Mouse (Mus musculus) layer of hippocampus, adult 8-10 months (tissue): Measurements from ENCODE around the gene Slc35f1. TPM values are rescaled to one million over a fixed set of nuclear protein-coding genes. Genes with fewer than 3 reads are reported as not detected.
"Not testable (repeated sequence)": the region's sequence is repeated elsewhere in the genome, so short reads cannot be mapped to it uniquely, and the experiment has no call there.

Experiments
- DNase-seq, 2 experiments: peaks; one replicate each; pipeline ENCODE4 v3.0.0; 2022; ENCODE audit warnings: low spot score in 2 of 2
- total RNA-seq, 4 experiments: library from RNA; stranded (reverse); gene quantifications; 2 replicates each; pipeline ENCODE4 v1.2.4; 2022

The Slc35f1 gene
- total RNA-seq, 4 experiments from 2014 or later, result 31.8 to 38.6 (median 35.0) TPM

DNA sequence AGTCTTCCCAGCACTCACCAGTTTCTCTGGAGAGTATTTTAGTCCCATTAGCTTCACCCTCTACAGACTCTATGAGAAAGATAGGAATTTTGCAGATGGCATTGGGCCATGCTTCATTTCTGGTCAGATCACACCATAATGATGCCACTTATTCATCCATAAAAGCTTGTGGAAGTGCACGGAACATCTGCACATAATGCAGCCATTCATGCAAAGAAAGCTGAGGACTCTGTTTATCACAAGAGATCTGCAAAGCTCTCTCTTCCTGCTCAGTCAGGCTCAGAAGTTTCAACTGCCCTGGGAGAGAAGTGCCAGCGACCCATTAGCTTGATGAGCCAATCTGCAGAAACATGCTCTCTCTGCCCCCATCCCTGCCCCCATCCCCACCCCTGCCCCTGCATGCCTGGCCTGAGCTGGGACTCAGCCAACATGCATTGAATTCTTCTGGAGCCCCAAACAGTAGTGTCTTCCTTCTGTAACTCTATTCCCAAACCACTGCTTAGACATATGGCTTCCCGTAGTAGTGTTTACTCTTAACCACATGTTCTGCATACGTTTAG lies 89.7 kb downstream of the Slc35f1 start:
- peak; percentile 15 to 32 for DNase-seq

DNA sequence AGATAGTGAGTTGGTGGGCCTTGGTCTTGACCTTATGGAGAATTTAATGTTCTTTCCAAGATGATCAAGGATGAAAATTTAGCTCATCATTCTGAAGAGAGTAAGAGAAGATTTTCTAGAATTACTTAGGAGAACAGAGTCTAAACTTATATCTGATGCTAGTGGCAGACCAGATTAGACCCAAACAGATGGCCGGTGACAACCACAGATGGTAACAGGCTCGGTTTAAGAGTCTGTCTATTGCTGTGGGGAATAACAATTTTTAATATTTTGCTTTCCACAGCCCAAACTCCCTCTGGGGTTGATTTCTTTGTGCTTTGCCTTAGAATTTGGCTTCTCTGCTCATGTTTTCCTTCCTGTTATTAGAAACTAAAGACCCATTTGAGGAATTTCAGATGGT lies 96.7 kb downstream of the Slc35f1 start:
- peak; percentile 62 to 80 for DNase-seq

DNA sequence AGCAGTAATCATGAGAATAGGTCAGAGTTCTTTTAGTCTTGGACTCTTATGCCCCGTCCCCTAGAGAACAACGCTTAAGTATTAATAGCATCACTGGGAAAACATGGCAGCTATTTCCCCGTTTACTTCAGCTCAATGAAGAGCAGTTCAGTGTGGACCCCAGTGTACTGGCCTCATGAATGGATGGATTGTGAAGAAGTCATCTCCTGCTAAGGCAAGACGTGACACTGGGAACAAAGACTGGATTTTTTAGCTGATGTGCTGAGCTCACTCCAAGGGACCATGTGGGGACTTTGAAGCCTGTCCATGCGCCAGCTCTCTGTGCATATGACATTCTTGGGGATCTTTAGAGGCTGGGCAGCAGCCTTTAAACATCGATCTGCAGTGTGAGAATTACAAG lies 101.2 kb downstream of the Slc35f1 start:
- peak; percentile 17 to 25 for DNase-seq

DNA sequence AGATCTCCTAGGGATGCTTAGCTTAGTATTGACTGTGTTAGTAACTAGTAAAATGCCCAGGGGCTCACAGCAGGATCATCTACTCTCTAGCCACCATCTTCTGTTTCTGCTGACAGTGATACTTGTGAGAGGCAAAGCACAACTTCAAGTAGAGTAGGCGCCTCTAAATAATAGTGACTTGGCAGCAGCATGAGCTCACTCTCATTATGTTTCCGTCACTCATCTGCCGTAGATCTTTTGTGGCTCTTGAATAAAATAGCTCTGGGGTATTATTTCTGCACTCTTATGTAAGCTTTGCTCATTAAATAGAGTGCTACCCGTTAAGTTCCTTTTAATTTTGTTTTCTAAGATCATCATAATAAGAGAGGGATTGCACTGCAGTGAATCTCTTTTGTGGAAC lies 107.1 kb downstream of the Slc35f1 start:
- no peak for DNase-seq

DNA sequence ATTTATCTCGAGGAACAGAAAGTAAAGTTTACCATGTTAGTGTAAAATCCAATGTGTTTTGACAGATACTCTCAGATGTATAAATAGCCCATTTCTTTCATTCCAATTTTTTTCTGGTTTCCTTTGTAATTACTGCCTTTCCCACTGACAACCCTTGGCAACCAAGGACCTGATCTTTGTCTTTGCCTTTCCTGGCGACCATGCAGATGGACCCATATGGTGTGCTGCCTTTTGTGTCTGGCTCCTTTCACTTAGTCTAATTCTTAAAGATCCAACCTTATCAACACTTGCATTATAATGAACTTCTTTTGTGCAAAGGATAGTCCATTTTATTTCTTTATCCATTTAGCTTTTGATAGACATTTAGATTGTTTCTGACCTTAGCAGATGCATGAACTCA lies 117.5 kb downstream of the Slc35f1 start:
- no peak for DNase-seq

DNA sequence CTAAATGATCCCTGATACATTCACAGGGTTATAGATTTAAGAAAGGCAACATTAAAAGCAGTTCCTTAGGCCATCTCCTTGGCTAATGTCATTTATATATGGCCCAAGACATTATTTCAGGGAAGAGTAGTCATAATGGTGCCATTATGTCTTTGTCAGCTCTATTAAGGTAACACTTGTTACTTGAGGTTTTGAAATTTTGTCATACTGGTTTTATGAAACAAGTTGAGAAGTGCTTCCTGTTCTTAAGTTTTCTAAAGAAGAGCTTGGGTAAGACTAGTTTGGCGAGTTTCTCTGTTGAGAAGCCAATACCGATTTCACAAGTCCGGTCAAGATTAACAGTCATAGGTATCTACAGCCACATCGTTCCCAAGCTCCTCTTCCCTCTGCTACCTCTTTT lies 122.5 kb downstream of the Slc35f1 start:
- no peak for DNase-seq

DNA sequence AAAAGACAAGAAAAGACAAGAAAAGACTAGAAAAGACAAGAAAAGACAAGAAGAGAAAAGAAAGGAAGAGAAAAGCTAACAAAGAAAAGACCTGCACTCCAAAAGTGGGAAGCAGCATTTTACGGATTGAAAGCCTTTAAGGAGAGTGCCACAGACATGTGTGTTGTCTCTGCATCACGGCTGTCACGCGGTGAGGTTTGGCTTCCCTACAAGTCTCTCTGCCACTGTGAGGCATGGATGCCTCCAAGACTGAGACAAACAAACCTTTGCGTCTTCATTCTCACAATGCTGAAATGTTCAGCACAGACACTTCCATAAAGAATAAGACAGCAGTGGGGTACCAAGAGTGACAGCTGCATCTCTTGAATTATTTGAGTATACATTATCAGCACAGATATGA lies 124.0 kb downstream of the Slc35f1 start:
- DNase-seq, result no peak

DNA sequence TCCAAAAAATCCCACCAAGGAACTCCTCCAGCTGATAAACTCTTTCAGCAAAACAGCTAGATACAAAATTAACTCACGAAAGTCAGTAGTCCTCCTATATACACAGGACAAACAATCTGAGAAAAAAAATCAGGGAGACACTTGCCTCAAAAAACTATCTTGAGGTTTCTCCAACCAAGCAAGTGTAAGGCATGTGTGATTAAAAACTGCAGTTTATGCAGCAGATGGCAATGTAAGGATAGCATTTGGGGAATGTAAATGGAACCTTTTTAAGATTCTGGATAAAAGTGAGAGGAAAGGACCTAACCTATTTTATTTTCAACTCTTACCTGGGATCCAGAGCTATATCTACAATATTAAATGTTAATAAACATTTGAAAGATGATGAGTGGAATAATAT lies 129.3 kb downstream of the Slc35f1 start:
- DNase-seq, result no peak

DNA sequence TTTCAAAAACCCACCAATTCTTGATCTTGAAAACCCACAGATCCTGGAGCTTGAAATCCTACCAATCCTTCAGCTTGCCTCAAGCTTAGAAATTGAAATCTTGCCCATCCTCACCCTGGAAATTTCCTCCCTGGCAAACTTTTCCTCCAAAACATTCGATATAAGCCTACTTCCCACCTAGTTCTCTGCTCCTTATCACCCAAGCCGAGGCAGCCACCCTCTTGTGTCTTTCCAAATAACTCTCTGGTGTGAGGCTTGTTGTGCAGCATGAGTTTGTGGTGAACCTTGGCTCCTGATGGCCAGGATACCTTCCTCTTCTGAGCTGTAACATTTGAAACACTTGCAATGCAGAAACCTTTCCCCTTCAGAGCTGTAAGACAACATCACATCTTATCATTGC lies 132.6 kb downstream of the Slc35f1 start:
- no peak for DNase-seq

DNA sequence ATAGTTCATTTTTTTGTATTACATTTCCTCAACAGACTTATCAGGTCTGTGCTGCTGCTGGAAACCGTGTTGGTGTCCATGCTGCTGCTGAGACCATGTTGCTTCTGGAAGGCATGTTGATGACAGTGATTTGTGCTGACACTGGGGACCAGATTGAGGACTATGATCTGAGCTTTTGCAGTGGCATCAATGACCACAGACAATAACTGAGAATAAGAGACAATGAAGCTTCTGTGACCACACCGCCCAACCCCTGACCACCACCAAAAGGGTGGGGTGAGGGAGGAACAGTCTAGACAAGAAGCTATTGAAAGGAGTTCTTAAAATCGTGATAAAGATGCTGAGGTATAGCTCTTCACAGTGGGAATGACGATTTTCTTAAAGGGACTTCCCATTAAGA lies 135.4 kb downstream of the Slc35f1 start:
- DNase-seq, result no peak

DNA sequence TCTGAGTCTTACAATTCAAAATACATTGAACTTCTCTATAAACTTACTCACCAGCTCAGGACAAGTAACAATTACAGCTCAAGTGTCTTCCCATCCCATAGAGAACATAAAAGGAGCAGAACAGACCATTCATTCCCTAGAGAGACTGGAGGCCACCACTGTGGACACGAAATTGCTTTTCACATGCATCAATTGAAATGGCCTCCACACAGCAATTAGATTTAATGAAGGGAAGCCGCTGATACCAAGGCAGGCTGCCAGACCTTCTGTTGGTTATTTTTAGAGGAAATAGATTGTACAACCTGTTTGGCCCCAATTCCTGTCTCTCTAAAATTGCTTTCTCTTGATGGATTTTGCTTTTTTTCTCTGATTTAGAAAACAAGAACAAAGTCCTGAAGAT lies 150.5 kb downstream of the Slc35f1 start:
- DNase-seq, result peak in 1 of 2 experiments; percentile 21

DNA sequence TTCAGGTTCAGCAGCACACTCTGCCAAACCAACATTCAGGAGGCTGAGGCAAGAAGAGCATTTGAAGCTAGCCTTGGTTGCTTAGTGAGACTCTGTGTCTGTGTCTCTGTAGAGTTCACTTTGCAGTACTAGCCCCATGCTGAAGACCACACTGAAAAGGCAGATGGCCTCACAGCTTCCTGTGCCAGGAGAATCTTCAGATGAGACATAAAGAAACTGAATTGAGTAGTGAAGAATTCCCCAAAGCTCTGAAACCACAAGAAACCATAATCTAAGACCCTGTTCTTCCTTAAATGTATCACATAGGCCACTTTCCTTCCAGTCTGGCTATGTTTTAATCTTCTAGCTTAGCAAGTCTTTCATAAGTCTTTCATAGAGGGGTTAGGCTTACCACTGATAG lies 161.7 kb downstream of the Slc35f1 start:
- DNase-seq, result no peak

DNA sequence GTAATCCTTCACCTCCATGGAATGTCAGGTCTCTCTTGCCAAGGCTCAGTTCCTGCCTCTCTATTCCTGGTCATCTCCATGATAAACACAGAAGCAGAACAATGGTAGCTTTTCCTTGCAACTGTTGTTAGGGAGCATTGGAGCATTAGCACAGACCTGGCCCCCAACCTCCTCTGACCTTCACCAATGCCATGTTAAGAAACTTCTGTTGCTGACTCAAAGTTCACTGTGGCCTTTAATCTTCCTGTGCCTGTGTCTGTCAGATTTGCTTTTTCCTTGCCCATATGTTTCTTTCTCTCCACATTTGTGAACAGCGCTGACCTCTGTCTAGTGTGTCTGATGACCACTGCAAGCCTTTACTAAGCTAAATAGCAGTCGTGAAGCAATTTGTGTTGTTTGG lies 170.5 kb downstream of the Slc35f1 start:
- DNase-seq, result no peak

DNA sequence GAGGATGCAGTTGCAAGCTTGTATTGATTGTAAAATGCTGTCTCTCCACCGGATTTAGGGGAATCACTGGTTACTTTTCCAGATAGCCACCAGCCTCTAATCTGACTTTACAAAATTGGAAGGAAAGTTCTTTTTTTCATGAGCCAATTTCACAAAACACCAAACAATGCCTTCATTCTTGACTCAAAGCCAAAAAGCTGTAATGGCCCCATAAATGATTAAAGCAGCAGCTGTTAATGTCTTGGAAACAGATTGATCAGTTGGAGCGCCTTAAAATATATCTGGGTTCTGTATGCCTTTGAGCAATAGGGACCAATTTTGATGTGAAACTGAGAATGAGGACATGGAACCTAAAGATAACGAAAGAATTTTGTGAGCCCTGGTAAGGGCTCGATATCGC lies 174.6 kb downstream of the Slc35f1 start:
- DNase-seq, result peak in 1 of 2 experiments; percentile 15

DNA sequence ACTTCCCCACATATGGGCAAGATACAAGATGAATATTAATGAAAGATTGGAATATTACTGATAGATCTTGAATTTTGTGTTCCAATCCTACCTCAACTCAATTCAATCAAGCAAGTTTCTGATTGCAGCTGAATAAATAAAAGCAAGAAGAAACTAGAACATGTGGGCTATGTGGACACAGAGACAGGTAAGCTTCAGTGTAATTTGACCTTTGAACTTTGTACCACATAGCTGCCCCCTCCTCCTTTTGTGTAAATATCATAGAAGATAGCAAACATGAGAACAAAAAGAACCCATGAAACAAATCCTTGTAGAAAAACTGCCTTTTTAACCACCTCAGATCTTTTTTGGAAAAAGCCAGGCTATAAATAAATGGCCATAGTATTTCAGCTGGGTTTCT lies 180.8 kb downstream of the Slc35f1 start:
- no peak for DNase-seq

DNA sequence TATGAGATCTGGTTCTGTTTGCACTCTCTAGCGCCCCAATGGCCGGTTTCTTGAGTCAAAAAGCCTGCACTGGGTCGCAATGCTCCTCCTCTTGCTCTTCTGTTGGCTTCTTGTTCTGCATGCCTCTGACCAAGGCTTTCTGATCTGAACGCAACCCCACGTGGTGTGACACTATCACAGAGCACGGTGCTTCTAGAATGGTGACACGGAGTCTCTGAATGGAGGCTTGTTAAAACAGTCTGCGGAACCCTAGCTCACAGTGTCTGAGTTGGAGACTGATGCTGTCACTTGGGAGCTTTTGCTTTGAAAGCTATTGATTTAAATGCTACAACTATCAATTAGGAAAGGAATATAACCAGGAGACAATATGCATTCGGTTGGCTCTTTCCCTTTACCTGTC lies 183.8 kb downstream of the Slc35f1 start:
- DNase-seq, result no peak

DNA sequence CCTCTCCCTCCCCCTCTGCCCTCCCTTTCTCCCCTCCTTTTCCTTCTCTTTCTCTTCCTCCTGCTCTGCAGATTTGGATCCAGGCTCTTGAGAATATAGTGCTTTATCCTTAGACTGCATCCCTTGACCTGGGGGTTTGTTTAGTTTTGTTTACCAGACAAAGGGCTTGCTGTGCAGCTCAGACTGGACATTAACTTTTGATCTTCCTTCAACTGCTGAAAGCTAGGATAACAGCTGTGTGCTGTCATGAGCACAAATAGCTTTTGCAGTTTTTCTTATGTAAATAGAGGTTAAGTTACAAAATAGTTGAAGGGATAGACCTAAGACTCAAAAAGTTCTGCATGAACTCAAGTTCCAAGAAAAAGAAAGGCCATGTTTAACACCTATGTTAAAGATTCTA lies 184.4 kb downstream of the Slc35f1 start:
- no peak for DNase-seq

DNA sequence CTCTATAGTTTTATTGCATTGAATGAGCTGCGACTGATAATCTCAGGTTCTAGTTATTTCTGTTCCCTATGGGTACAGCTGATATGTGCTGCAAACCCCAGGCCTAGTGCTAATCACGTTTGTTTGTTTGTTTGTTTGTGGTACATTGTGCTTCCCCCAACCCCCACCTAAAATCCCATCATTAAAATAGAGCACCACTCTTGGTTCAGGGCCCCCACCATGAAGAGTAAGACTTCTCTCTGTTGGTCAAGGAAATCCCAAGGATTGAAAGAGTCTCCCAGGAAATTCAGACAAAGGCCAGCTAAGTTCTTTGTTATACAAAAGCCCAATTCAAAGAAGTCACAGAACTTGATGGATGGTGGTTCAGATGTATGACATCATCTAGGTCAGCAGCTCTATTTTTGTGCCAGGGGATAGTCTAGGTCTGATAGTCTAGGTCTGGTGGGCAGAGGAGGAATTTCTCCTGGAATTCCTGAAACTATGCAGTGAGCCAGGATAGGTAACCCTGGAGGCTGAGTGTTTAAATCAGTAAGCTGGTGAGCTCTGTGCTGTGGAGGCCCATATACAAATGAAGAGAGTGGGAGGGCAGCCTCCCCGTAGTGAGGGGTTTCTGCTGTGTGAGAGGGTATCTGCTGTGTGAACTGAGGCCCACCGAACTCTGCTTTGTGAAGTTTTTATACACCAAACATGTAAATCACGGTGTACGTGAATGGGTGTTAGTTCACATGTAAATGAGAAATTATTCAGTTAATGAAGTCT lies 187.1 kb downstream of the Slc35f1 start:
- no peak for DNase-seq

DNA sequence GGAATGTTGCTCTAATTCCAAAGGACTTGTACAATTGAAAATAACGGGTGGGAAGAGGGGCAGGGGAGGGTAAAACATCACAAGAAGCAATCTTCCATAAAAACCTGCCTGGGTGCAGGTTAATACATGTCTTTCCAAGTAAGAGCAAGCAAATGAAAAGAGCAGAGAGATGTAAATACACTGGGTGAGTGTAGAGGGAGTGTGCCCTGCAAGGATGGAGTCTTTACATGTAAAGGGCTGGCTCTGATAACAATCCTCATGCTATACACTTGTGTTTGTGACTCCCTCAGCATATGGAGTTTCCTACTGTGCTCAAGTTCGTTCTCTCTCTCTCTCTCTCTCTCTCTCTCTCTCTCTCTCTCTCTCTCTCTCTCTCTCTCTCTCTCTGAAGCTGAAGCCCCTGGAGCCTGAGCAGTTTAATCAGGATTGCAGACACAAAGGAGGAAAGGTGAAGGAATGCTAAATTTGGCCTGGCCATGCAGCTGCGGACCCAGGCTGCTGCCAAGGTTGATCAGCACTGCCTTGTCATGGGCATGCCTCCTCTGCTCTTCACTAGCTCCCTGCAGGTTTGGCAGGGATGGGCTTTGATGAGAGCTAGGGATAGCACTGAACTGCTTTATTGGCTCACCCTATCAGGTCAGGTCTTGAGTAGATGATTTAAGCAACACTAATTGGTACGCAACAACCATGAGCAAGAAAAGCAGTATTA lies 187.9 kb downstream of the Slc35f1 start:
- DNase-seq, result no peak

DNA sequence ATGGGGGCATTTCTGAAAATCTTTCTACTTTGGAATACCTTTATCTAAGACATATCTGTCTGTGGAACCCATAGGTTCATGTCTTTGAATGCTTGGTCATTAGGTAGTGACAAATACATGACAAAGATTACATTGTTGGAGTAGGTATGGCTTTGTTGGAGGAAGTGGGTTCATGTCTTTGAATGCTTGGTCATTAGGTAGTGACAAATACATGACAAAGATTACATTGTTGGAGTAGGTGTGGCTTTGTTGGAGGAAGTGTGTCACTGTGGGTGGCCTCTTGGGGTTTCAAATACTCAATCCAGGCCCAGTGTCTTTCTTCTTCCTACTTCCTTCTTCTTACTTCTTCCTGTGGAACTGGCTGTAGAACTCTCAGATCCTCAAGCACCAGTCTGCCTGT lies 206.4 kb downstream of the Slc35f1 start:
- DNase-seq, result not testable (repeated sequence)

DNA sequence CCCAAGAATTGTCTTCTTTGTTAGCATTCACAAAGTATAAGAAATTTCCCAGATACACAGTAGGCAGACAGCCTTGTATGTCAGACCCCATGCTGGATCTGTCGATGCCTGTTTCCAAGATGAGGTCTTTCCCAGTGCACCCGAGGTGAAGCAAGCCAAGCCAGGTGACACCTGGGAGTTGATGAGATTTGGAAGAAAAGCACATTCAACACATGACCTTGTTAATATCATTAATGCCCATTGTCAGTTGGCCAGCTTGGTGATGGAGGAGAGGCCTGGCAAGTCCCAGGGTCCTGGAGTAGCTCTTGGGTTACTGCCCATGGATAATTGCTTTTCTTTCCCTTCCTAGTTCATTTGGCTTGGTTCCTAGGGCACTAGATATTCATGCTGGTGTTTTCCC lies 214.6 kb downstream of the Slc35f1 start:
- no peak for DNase-seq

DNA sequence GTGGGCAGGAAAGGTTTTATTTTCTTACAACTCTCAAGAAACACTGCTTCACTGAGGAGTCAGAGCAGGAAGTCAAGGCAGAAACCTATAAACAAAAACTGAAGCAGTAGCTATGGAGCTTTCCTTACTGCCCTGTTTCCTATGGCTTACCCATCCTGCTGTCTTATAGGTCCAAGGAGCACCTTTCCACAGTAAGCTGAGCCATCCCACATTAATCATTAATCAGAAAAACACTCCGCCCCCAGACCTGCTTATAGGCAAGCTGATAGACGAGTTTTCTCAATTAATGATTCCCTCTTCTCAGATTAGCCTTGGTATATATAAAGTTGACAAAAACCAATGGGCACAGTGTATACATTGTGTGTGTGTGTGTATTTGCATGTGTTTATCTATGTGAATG lies 221.4 kb downstream of the Slc35f1 start:
- DNase-seq, result no peak

DNA sequence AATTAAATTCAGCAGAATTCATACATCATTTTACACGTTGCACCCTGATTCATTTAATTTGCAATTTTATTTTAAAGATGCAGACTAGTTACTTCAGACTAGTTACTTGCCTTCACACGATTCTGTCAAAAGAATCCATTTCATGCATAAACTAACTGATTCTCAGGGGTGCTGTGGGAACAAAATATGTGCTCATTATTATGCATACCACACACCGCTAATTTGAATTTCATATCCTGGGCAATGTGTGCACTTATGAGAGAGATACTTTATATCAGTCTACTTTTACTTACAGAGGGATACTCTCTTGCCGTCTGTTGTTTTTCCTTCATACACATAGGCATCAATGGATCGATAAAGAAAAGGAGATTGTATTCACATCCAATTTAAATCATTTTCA lies 228.4 kb downstream of the Slc35f1 start:
- no peak for DNase-seq
